Mouse (Mus musculus) cerebellum, adult (tissue): ENCODE measurements around the gene Pla2r1.
A peak's percentile ranks its signal among the peaks of the same experiment; 100 is the strongest.

ENCODE experiments used
- ATAC-seq: cut with Nextera tagmentation; 2 replicates; pipeline ENCODE4 v1.9.2; 2017; ENCODE audit warnings: mild to moderate bottlenecking, moderate library complexity, mixed read lengths; ENCODE audit not compliant: insufficient number of reproducible peaks, low FRiP score, low TSS enrichment

Gene Pla2r1

GRCm38 (mm10) chr2:60409194-60409593, 143.9 kb downstream of the Pla2r1 start:
- ATAC-seq: no peak

- no peak for ATAC-seq
Observed at GRCm38 (mm10) chr2:60407387-60407786, 145.7 kb downstream of the Pla2r1 start.

GRCm38 (mm10) chr2:60405431-60405830, 147.7 kb downstream of the Pla2r1 start:
- no peak for ATAC-seq

- ATAC-seq: no peak
Observed at GRCm38 (mm10) chr2:60404763-60405162, 148.3 kb downstream of the Pla2r1 start.

- ATAC-seq: no peak
Observed at GRCm38 (mm10) chr2:60401694-60402093, 151.4 kb downstream of the Pla2r1 start.

GRCm38 (mm10) chr2:60393786-60394185, 159.3 kb downstream of the Pla2r1 start:
- no peak for ATAC-seq

GRCm38 (mm10) chr2:60392286-60392685, 160.8 kb downstream of the Pla2r1 start:
- ATAC-seq: no peak

- ATAC-seq: no peak
Observed at GRCm38 (mm10) chr2:60387363-60387762, 165.7 kb downstream of the Pla2r1 start.

GRCm38 (mm10) chr2:60386835-60387234, 166.3 kb downstream of the Pla2r1 start:
- no peak for ATAC-seq

GRCm38 (mm10) chr2:60384763-60385085, 168.4 kb downstream of the Pla2r1 start:
- no peak for ATAC-seq

GRCm38 (mm10) chr2:60384083-60384762, 168.9 kb downstream of the Pla2r1 start:
- ATAC-seq: no peak

GRCm38 (mm10) chr2:60382858-60383669, 170.0 kb downstream of the Pla2r1 start, which contains the start of gene Ly75:
TSS of gene Ly75 (minus strand) at chr2:60383303.
- peak; percentile 90 for ATAC-seq

- no peak for ATAC-seq
Observed at GRCm38 (mm10) chr2:60382346-60382745, 170.8 kb downstream of the Pla2r1 start.

GRCm38 (mm10) chr2:60377260-60377659, 175.8 kb downstream of the Pla2r1 start:
- no peak for ATAC-seq

GRCm38 (mm10) chr2:60375608-60376107, 177.4 kb downstream of the Pla2r1 start:
- no peak for ATAC-seq

- ATAC-seq: no peak
Observed at GRCm38 (mm10) chr2:60375126-60375525, 178.0 kb downstream of the Pla2r1 start.

GRCm38 (mm10) chr2:60370188-60370587, 182.9 kb downstream of the Pla2r1 start:
- no peak for ATAC-seq

- ATAC-seq: no peak
Observed at GRCm38 (mm10) chr2:60369454-60369853, 183.7 kb downstream of the Pla2r1 start.

GRCm38 (mm10) chr2:60367871-60368270, 185.2 kb downstream of the Pla2r1 start:
- no peak for ATAC-seq
